Mouse (Mus musculus): ENCODE measurements around the gene Capza1. TPM values are rescaled to one million over a fixed set of nuclear protein-coding genes. Genes with fewer than 3 reads are reported as not detected.
"Not testable (repeated sequence)": the region's sequence is repeated elsewhere in the genome, so short reads cannot be mapped to it uniquely, and the experiment has no call there.

Gene Capza1
- 256 and 277 TPM in 2 replicates for polyA plus RNA-seq (2015; fragmentation: Nextera tagmentation; extraction: Ambion mirVana)

GRCm38 (mm10) chr3:104863786-104864650 lies at the start of gene Capza1, which contains the start of gene St7l:
Gene Capza1, minus strand, starts transcription at chr3:104864505.
Gene St7l, plus strand, starts transcription at chr3:104864005.
- peak; percentile 89 for DNase-seq (ENCODE audit: low spot score)

- DNase-seq (ENCODE audit: low spot score), result no peak
Measured at GRCm38 (mm10) chr3:104909195-104909594, 44.9 kb upstream of the Capza1 start.

- no peak for DNase-seq (ENCODE audit: low spot score)
Measured at GRCm38 (mm10) chr3:104906007-104906406, 41.7 kb upstream of the Capza1 start.

- DNase-seq (ENCODE audit: low spot score), result no peak
Measured at GRCm38 (mm10) chr3:104905389-104905788, 41.1 kb upstream of the Capza1 start.

- no peak for DNase-seq (ENCODE audit: low spot score)
Measured at GRCm38 (mm10) chr3:104901154-104901553, 36.8 kb upstream of the Capza1 start.

- DNase-seq (ENCODE audit: low spot score), result no peak
Measured at GRCm38 (mm10) chr3:104896141-104896540, 31.8 kb upstream of the Capza1 start.

- no peak for DNase-seq (ENCODE audit: low spot score)
Measured at GRCm38 (mm10) chr3:104888585-104888984, 24.3 kb upstream of the Capza1 start.

GRCm38 (mm10) chr3:104869611-104870010 lies 5.3 kb upstream of the Capza1 start:
- no peak for DNase-seq (ENCODE audit: low spot score)

GRCm38 (mm10) chr3:104866674-104867073 lies 2.4 kb upstream of the Capza1 start:
- DNase-seq (ENCODE audit: low spot score), result not testable (repeated sequence)

GRCm38 (mm10) chr3:104865341-104865788 lies 1.1 kb upstream of the Capza1 start:
- no peak for DNase-seq (ENCODE audit: low spot score)

GRCm38 (mm10) chr3:104864651-104865340 lies 491 bp upstream of the Capza1 start:
- peak; percentile 80 for DNase-seq (ENCODE audit: low spot score)

- DNase-seq (ENCODE audit: low spot score), result no peak
Measured at GRCm38 (mm10) chr3:104858560-104858959, 5.7 kb downstream of the Capza1 start.

- peak; percentile 20 for DNase-seq (ENCODE audit: low spot score)
Measured at GRCm38 (mm10) chr3:104856106-104856505, 8.2 kb downstream of the Capza1 start.

- DNase-seq (ENCODE audit: low spot score), result no peak
Measured at GRCm38 (mm10) chr3:104854866-104855265, 9.4 kb downstream of the Capza1 start.

GRCm38 (mm10) chr3:104854465-104854864 lies 9.8 kb downstream of the Capza1 start:
- DNase-seq (ENCODE audit: low spot score), result no peak

GRCm38 (mm10) chr3:104846601-104847000 lies 17.7 kb downstream of the Capza1 start:
- DNase-seq (ENCODE audit: low spot score), result no peak

GRCm38 (mm10) chr3:104841049-104841448 lies 23.3 kb downstream of the Capza1 start:
- no peak for DNase-seq (ENCODE audit: low spot score)

- no peak for DNase-seq (ENCODE audit: low spot score)
Measured at GRCm38 (mm10) chr3:104835797-104836196, 28.5 kb downstream of the Capza1 start.

- DNase-seq (ENCODE audit: low spot score), result no peak
Measured at GRCm38 (mm10) chr3:104822413-104822812, 41.9 kb downstream of the Capza1 start.

- no peak for DNase-seq (ENCODE audit: low spot score)
Measured at GRCm38 (mm10) chr3:104820426-104820825, 43.9 kb downstream of the Capza1 start.

- DNase-seq (ENCODE audit: low spot score), result no peak
Measured at GRCm38 (mm10) chr3:104818749-104819134, 45.6 kb downstream of the Capza1 start.

Measured in thymus, postnatal 0 days (tissue).